Mouse (Mus musculus): ENCODE data around the gene Xlr5a.
"Not testable (repeated sequence)": the region's sequence is repeated elsewhere in the genome, so short reads cannot be mapped to it uniquely, and the experiment has no call there.

DNA sequence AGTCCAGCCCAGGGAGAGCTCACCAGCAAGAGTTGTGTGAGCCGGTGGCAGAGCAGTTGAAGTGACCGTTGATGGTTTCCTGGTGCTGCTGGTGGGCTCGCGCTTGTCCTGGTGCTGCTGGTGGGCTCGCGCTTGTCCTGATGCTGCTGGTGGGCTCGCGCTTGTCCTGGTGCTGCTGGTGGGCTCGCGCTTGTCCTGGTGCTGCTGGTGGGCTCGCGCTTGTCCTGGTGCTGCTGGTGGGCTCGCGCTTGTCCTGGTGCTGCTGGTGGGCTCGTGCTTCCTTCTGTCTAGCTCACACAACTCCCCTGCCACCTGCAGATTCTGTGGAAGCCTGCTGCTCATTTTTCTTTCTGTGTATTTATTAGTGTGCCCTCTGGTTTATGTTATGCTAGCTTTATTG lies 115.9 kb downstream of the Xlr5a start, which contains the start of gene Spin2d:
- TF ChIP-seq ZC3H11A (IDR thresholded peaks at IDR 0.05; ENCODE audit: borderline replicate concordance, low read depth, low read length); ZNF384 (IDR thresholded peaks at IDR 0.05; ENCODE audit: low read depth, low read length); MAFK (IDR thresholded peaks at IDR 0.05; ENCODE audit: insufficient read depth, low read depth, low read length); CHD2 (IDR thresholded peaks at IDR 0.05; ENCODE audit: low read depth, low read length); HCFC1 (IDR thresholded peaks at IDR 0.05; ENCODE audit: borderline replicate concordance, insufficient read depth, low read length): not testable (repeated sequence)

Measured in ES-E14 (cell line).